Mouse (Mus musculus) MEL (cell line): Measurements from ENCODE around the gene Plcb1.

Source experiments
- BHLHE40 ChIP-seq: IDR thresholded peaks from 2 replicates; pipeline ENCODE4 v1.6.1; 2012; ENCODE audit warnings: low read depth, mild to moderate bottlenecking, inconsistent platforms, low read length, improper control_type of control experiment, borderline replicate concordance
- CTCF ChIP-seq, 3 experiments: IDR thresholded peaks in 2 of 3; conservative IDR thresholded peaks in 1 of 3; 2 replicates each; pipeline ENCODE4 v1.5.1; 2011 to 2012; ENCODE audit warnings: low read length in 3 of 3, low read depth in 2 of 3, mild to moderate bottlenecking in 2 of 3, improper control_type of control experiment in 1 of 3, inconsistent platforms in 1 of 3, mixed read lengths in 1 of 3, moderate library complexity in 1 of 3; ENCODE audit not compliant: control insufficient read depth in 1 of 3, insufficient read depth in 1 of 3, poor library complexity in 1 of 3, severe bottlenecking in 1 of 3
- EP300 ChIP-seq, 2 experiments: IDR thresholded peaks; 2 replicates each; pipeline ENCODE4 v1.6.1; 2011; ENCODE audit warnings: improper control_type of control experiment in 2 of 2, low read length in 2 of 2, low read depth in 1 of 2, mild to moderate bottlenecking in 1 of 2
- ETS1 ChIP-seq: IDR thresholded peaks from 2 replicates; pipeline ENCODE4 v1.6.1; 2012; ENCODE audit warnings: low read depth, mild to moderate bottlenecking, inconsistent platforms, low read length, improper control_type of control experiment, moderate library complexity
- GABPA ChIP-seq: IDR thresholded peaks from 2 replicates; pipeline ENCODE4 v1.6.1; 2012; ENCODE audit warnings: low read depth, mild to moderate bottlenecking, inconsistent platforms, low read length, improper control_type of control experiment, moderate library complexity
- HCFC1 ChIP-seq: IDR thresholded peaks from 2 replicates; pipeline ENCODE4 v1.6.1; 2012; ENCODE audit warnings: low read depth, mild to moderate bottlenecking, inconsistent platforms, low read length, improper control_type of control experiment, moderate library complexity
- POLR2A ChIP-seq, 2 experiments: IDR thresholded peaks; 2 replicates each; pipeline ENCODE4 v1.6.1; 2011 to 2012; ENCODE audit warnings: low read length in 2 of 2, mild to moderate bottlenecking in 2 of 2, control low read depth in 1 of 2, improper control_type of control experiment in 1 of 2, low read depth in 1 of 2, moderate library complexity in 1 of 2; ENCODE audit not compliant: control insufficient read depth in 1 of 2, insufficient read depth in 1 of 2, poor library complexity in 1 of 2
- TAL1 ChIP-seq: IDR thresholded peaks from 2 replicates; pipeline ENCODE4 v1.6.1; 2012; ENCODE audit warnings: mild to moderate bottlenecking, inconsistent platforms, low read length, moderate library complexity, mixed read lengths
- TBP ChIP-seq: IDR thresholded peaks from 2 replicates; pipeline ENCODE4 v1.8.0; 2011; ENCODE audit warnings: low read depth, low read length, improper control_type of control experiment
- ZNF384 ChIP-seq: IDR thresholded peaks from 2 replicates; pipeline ENCODE4 v1.6.1; 2012; ENCODE audit warnings: low read depth, mild to moderate bottlenecking, inconsistent platforms, low read length, improper control_type of control experiment

- TF ChIP-seq CTCF (IDR thresholded peaks at IDR 0.05 in 2 of 3, conservative IDR thresholded peaks at IDR 0.05 in 1 of 3; ENCODE audit: control insufficient read depth in 1 of 3, insufficient read depth in 1 of 3, low read depth in 2 of 3, low read length in 3 of 3, poor library complexity in 1 of 3, severe bottlenecking in 1 of 3) (no peak), GABPA (no peak), ZNF384 (no peak), POLR2A (IDR thresholded peaks at IDR 0.05; ENCODE audit: control insufficient read depth in 1 of 2, insufficient read depth in 1 of 2, low read depth in 1 of 2, low read length in 2 of 2, poor library complexity in 1 of 2) (no peak), EP300 (IDR thresholded peaks at IDR 0.05; ENCODE audit: low read depth in 1 of 2, low read length in 2 of 2) (no peak), HCFC1 (no peak), TBP (no peak), TAL1 (no peak), ETS1 (no peak), BHLHE40 (no peak)
Measured at GRCm38 (mm10) chr2:135439034-135439433, 653.2 kb downstream of the Plcb1 start.
